Mouse (Mus musculus) kidney, postnatal 0 days (tissue): ENCODE results near the gene Tnfrsf11a. TPM values are rescaled to one million over a fixed set of nuclear protein-coding genes. Genes with fewer than 3 reads are reported as not detected.

ENCODE experiments used
- ATAC-seq: fragments of 200-750 bp; cut with Nextera tagmentation; replicated peaks from 2 replicates; pipeline ENCODE4 v1.8.0; 2017; ENCODE audit warnings: low read depth, moderate number of reproducible peaks, moderate TSS enrichment, moderate library complexity; ENCODE audit not compliant: low FRiP score
- DNase-seq: peaks from one replicate; pipeline ENCODE4 v3.0.0-alpha.2; 2016; ENCODE audit warnings: low spot score
- H3K27ac ChIP-seq: fragments of 300-500 bp; sonication (generic); 2 replicates; pipeline ENCODE4 v1.5.1; 2014; ENCODE audit warnings: mild to moderate bottlenecking
- H3K27me3 ChIP-seq: fragments of 300-500 bp; sonication (generic); 2 replicates; pipeline ENCODE4 v1.6.1; 2014; ENCODE audit warnings: low read length, mixed read lengths; ENCODE audit not compliant: insufficient read depth
- H3K36me3 ChIP-seq: fragments of 300-500 bp; sonication (generic); 2 replicates; pipeline ENCODE4 v1.6.1; 2014; ENCODE audit warnings: low read length, mixed read lengths; ENCODE audit not compliant: insufficient read depth
- H3K4me1 ChIP-seq: fragments of 300-500 bp; sonication (generic); replicated peaks from 2 replicates; pipeline ENCODE4 v1.6.1; 2014; ENCODE audit warnings: antibody characterized with exemption, low read length, mixed read lengths; ENCODE audit not compliant: insufficient read depth
- H3K4me2 ChIP-seq: fragments of 300-500 bp; sonication (generic); 2 replicates; pipeline ENCODE4 v1.6.1; 2014; ENCODE audit warnings: mild to moderate bottlenecking, low read length, moderate library complexity, mixed read lengths
- H3K4me3 ChIP-seq: fragments of 300-500 bp; sonication (generic); replicated peaks from 2 replicates; pipeline ENCODE4 v1.5.1; 2014; ENCODE audit warnings: low read depth, low read length
- H3K9ac ChIP-seq: fragments of 300-500 bp; sonication (generic); 2 replicates; pipeline ENCODE4 v1.6.1; 2014; ENCODE audit warnings: low read depth, low read length
- H3K9me3 ChIP-seq: fragments of 300-500 bp; sonication (generic); replicated peaks from 2 replicates; pipeline ENCODE4 v1.6.1; 2016; ENCODE audit warnings: low read length, inconsistent platforms, mixed read lengths
- CTCF ChIP-seq: IDR thresholded peaks from 2 replicates; pipeline ENCODE4 v1.5.1; 2016; ENCODE audit warnings: antibody characterized with exemption, low read depth, mild to moderate bottlenecking, moderate library complexity
- WGBS: fragments of 180-500 bp; shearing (Covaris S2); extraction: QIAGEN DNeasy Blood & Tissue Kit; methylation state at CpG from one replicate; pipeline ENCODE4 v1.1.7; 2014; 5-methylcytosine and 5-hydroxymethylcytosine counted together
- polyA plus RNA-seq: library from polyadenylated mRNA; unstranded; fragments of >200 nt; fragmentation: Nextera tagmentation; extraction: Ambion mirVana; gene quantifications from 2 replicates; pipeline ENCODE4 v1.2.1, GENCODE M21; 2015

Gene Tnfrsf11a
- polyA plus RNA-seq, 1 experiment from 2014 or later: 2.4 TPM

- Histone ChIP-seq H3K36me3 (no peaks in the 10 kb centered on the region), H3K27me3 (no peaks in the 10 kb centered on the region), H3K4me2 (no peak overlapping the region), H3K4me3 (no peak overlapping the region), H3K4me1 (peaks cover 9% of the 10 kb centered on the region), H3K27ac (no peak overlapping the region; the same call in 1 of the 2 replicates), H3K9ac (no peak overlapping the region), H3K9me3 (no peaks in the 10 kb centered on the region)
- peak; percentile 15 for DNase-seq
- ATAC-seq: no peak
- 47% methylated on average over 5 of the region's 5 CpGs for WGBS
- no peak for TF ChIP-seq CTCF
Observed at GRCm38 (mm10) chr1:105784257-105785016, 3.9 kb downstream of the Tnfrsf11a start.

- no peak overlapping the region for H3K4me3 ChIP-seq
- no peak overlapping the region for H3K4me2 ChIP-seq
- H3K9me3 ChIP-seq: no peaks in the 10 kb centered on the region
- H3K4me1 ChIP-seq: peaks cover 9% of the 10 kb centered on the region
- no peaks in the 10 kb centered on the region for H3K36me3 ChIP-seq
- ATAC-seq (no peak), DNase-seq (no peak)
- no peak overlapping the region; the same call in 1 of the 2 replicates for H3K27ac ChIP-seq
- TF ChIP-seq CTCF: no peak
- 47% methylated on average over 4 of the region's 4 CpGs for WGBS
- no peak overlapping the region for H3K9ac ChIP-seq
- H3K27me3 ChIP-seq: no peaks in the 10 kb centered on the region
Observed at GRCm38 (mm10) chr1:105785146-105785545, 4.6 kb downstream of the Tnfrsf11a start.

GRCm38 (mm10) chr1:105786731-105787357 is 6.3 kb downstream of the Tnfrsf11a start:
- H3K4me2 ChIP-seq: no peak overlapping the region
- H3K36me3 ChIP-seq: no peaks in the 10 kb centered on the region
- H3K4me1 ChIP-seq: peaks cover 5% of the 10 kb centered on the region; the same call in 1 of the 2 replicates
- no peak overlapping the region for H3K27ac ChIP-seq
- peak; percentile 37 for DNase-seq
- H3K9ac ChIP-seq: no peak overlapping the region
- H3K9me3 ChIP-seq: no peaks in the 10 kb centered on the region
- no peaks in the 10 kb centered on the region for H3K27me3 ChIP-seq
- WGBS: 53% methylated on average over 6 of the region's 6 CpGs
- TF ChIP-seq CTCF: no peak
- no peak overlapping the region for H3K4me3 ChIP-seq
- ATAC-seq: no peak

- H3K4me3 ChIP-seq: no peak overlapping the region
- H3K27ac ChIP-seq: no peak overlapping the region
- no peak for ATAC-seq
- H3K9ac ChIP-seq: no peak overlapping the region
- no peak for TF ChIP-seq CTCF
- H3K27me3 ChIP-seq: no peaks in the 10 kb centered on the region
- no peak for DNase-seq
- H3K36me3 ChIP-seq: no peaks in the 10 kb centered on the region
- H3K4me2 ChIP-seq: no peak overlapping the region
- H3K4me1 ChIP-seq: peaks cover 2% of the 10 kb centered on the region; the same call in 1 of the 2 replicates
- WGBS: 92% methylated on average over 3 of the region's 3 CpGs
- no peaks in the 10 kb centered on the region for H3K9me3 ChIP-seq
Observed at GRCm38 (mm10) chr1:105790103-105790502, 9.6 kb downstream of the Tnfrsf11a start.

GRCm38 (mm10) chr1:105794670-105795069 is 14.2 kb downstream of the Tnfrsf11a start:
- Histone ChIP-seq H3K4me2 (no peak overlapping the region), H3K4me3 (no peak overlapping the region), H3K4me1 (no peaks in the 10 kb centered on the region), H3K36me3 (no peaks in the 10 kb centered on the region), H3K9me3 (no peaks in the 10 kb centered on the region), H3K27me3 (no peaks in the 10 kb centered on the region), H3K9ac (no peak overlapping the region), H3K27ac (no peak overlapping the region)
- TF ChIP-seq CTCF: no peak
- 65% methylated on average over 6 of the region's 6 CpGs for whole genome bisulfite sequencing
- no peak for ATAC-seq
- DNase-seq: no peak

DNA sequence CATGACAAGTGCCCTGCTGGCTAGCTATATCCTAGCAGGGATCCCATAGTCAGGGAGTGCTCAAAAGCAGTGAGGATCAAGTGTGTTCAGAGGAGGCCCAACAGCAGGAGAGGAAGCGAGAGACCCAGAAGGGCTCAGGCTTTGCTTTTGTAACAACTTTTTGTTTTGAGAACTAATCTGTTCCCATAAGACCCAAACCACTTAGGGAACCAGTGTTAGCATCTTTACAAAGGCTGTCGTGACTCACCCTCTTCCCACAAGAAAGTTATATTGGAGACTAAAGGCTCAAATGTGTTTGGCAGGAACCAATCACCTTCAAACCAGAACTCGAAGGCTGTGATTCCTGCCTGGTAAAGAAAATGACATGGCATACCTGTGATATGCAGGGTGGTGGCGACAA is 15.2 kb downstream of the Tnfrsf11a start:
- no peaks in the 10 kb centered on the region for H3K27me3 ChIP-seq
- no peak for TF ChIP-seq CTCF
- no peak overlapping the region for H3K9ac ChIP-seq
- WGBS: 94% methylated on average over 4 of the region's 4 CpGs
- no peaks in the 10 kb centered on the region for H3K9me3 ChIP-seq
- H3K4me2 ChIP-seq: no peak overlapping the region
- no peak overlapping the region for H3K27ac ChIP-seq
- no peak overlapping the region for H3K4me3 ChIP-seq
- DNase-seq (no peak), ATAC-seq (no peak)
- no peaks in the 10 kb centered on the region for H3K36me3 ChIP-seq
- H3K4me1 ChIP-seq: no peaks in the 10 kb centered on the region
